Mouse (Mus musculus) kidney, postnatal 0 days (tissue): ENCODE results near the gene Peak1. TPM values are rescaled to one million over a fixed set of nuclear protein-coding genes. Genes with fewer than 3 reads are reported as not detected.
A peak's percentile ranks its signal among the peaks of the same experiment; 100 is the strongest.

Experiments
- ATAC-seq: fragments of 200-750 bp; cut with Nextera tagmentation; replicated peaks from 2 replicates; pipeline ENCODE4 v1.8.0; 2017; ENCODE audit warnings: low read depth, moderate number of reproducible peaks, moderate TSS enrichment, moderate library complexity; ENCODE audit not compliant: low FRiP score
- DNase-seq: peaks from one replicate; pipeline ENCODE4 v3.0.0-alpha.2; 2016; ENCODE audit warnings: low spot score
- H3K27ac ChIP-seq: fragments of 300-500 bp; sonication (generic); 2 replicates; pipeline ENCODE4 v1.5.1; 2014; ENCODE audit warnings: mild to moderate bottlenecking
- H3K27me3 ChIP-seq: fragments of 300-500 bp; sonication (generic); 2 replicates; pipeline ENCODE4 v1.6.1; 2014; ENCODE audit warnings: low read length, mixed read lengths; ENCODE audit not compliant: insufficient read depth
- H3K36me3 ChIP-seq: fragments of 300-500 bp; sonication (generic); 2 replicates; pipeline ENCODE4 v1.6.1; 2014; ENCODE audit warnings: low read length, mixed read lengths; ENCODE audit not compliant: insufficient read depth
- H3K4me1 ChIP-seq: fragments of 300-500 bp; sonication (generic); replicated peaks from 2 replicates; pipeline ENCODE4 v1.6.1; 2014; ENCODE audit warnings: antibody characterized with exemption, low read length, mixed read lengths; ENCODE audit not compliant: insufficient read depth
- H3K4me2 ChIP-seq: fragments of 300-500 bp; sonication (generic); 2 replicates; pipeline ENCODE4 v1.6.1; 2014; ENCODE audit warnings: mild to moderate bottlenecking, low read length, moderate library complexity, mixed read lengths
- H3K4me3 ChIP-seq: fragments of 300-500 bp; sonication (generic); replicated peaks from 2 replicates; pipeline ENCODE4 v1.5.1; 2014; ENCODE audit warnings: low read depth, low read length
- H3K9ac ChIP-seq: fragments of 300-500 bp; sonication (generic); 2 replicates; pipeline ENCODE4 v1.6.1; 2014; ENCODE audit warnings: low read depth, low read length
- H3K9me3 ChIP-seq: fragments of 300-500 bp; sonication (generic); replicated peaks from 2 replicates; pipeline ENCODE4 v1.6.1; 2016; ENCODE audit warnings: low read length, inconsistent platforms, mixed read lengths
- CTCF ChIP-seq: IDR thresholded peaks from 2 replicates; pipeline ENCODE4 v1.5.1; 2016; ENCODE audit warnings: antibody characterized with exemption, low read depth, mild to moderate bottlenecking, moderate library complexity
- WGBS: fragments of 180-500 bp; shearing (Covaris S2); extraction: QIAGEN DNeasy Blood & Tissue Kit; methylation state at CpG from one replicate; pipeline ENCODE4 v1.1.7; 2014; 5-methylcytosine and 5-hydroxymethylcytosine counted together
- polyA plus RNA-seq: library from polyadenylated mRNA; unstranded; fragments of >200 nt; fragmentation: Nextera tagmentation; extraction: Ambion mirVana; gene quantifications from 2 replicates; pipeline ENCODE4 v1.2.1, GENCODE M21; 2015

The Peak1 gene
- polyA plus RNA-seq, 1 experiment from 2014 or later = 12.2 TPM

DNA sequence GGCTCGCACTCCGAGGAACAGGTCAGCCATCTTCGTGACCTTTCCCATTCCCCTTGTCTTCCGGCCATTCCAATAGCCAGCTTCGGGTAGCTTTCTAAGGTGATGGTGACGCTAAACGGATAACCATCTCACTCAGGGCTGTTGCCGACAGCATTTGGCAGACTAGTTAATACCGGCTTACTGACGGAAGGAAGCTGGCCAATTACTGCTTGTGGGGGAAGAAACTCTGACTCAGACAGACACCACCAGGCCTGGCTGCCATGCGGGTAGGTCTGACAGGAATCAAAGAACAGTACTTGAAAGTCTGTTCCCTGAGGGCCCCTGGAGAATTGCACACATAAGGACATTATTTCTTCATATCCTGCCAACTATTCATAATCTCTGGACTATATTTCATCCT is 212.5 kb downstream of the Peak1 start:
- H3K36me3 ChIP-seq = 0 out of 2 replicates have a peak, but pooled peaks cover 9% of the 10 kb centered on the region
- no peak for TF ChIP-seq CTCF
- no peak overlapping the region for H3K4me2 ChIP-seq
- H3K27me3 ChIP-seq = no peaks in the 10 kb centered on the region
- DNase-seq = no peak
- H3K27ac ChIP-seq = no peak overlapping the region
- WGBS = 74% methylated on average over 11 of the region's 11 CpGs
- no peak overlapping the region for H3K4me3 ChIP-seq
- no peaks in the 10 kb centered on the region for H3K4me1 ChIP-seq
- no peak overlapping the region for H3K9ac ChIP-seq
- no peak for ATAC-seq
- no peaks in the 10 kb centered on the region for H3K9me3 ChIP-seq

DNA sequence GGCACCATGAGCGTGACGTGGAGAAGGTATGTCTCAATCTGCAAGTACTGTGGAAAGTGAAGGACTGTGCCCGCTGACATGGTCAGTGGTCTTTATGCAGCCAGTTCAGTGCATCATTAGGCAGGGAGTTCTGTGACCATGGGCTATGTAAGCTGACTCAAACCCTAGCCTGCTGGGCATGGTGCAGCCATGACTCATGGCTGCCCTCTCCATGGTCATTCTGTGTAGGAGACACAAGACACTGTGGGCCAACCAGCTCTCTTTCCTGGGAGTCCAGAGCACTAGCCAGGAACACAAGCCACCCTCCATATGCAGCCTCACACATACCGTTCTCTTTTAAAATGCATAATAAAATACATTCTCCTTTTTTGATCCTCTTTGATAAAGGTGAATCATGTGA is 213.6 kb downstream of the Peak1 start:
- Histone ChIP-seq H3K9ac (no peak overlapping the region), H3K27ac (no peak overlapping the region), H3K4me1 (no peaks in the 10 kb centered on the region), H3K27me3 (no peaks in the 10 kb centered on the region), H3K4me2 (no peak overlapping the region), H3K36me3 (0 out of 2 replicates have a peak, but pooled peaks cover 9% of the 10 kb centered on the region), H3K9me3 (no peaks in the 10 kb centered on the region), H3K4me3 (no peak overlapping the region)
- no peak for ATAC-seq
- 86% methylated on average over 4 of the region's 4 CpGs for WGBS
- DNase-seq = no peak
- no peak for TF ChIP-seq CTCF

DNA sequence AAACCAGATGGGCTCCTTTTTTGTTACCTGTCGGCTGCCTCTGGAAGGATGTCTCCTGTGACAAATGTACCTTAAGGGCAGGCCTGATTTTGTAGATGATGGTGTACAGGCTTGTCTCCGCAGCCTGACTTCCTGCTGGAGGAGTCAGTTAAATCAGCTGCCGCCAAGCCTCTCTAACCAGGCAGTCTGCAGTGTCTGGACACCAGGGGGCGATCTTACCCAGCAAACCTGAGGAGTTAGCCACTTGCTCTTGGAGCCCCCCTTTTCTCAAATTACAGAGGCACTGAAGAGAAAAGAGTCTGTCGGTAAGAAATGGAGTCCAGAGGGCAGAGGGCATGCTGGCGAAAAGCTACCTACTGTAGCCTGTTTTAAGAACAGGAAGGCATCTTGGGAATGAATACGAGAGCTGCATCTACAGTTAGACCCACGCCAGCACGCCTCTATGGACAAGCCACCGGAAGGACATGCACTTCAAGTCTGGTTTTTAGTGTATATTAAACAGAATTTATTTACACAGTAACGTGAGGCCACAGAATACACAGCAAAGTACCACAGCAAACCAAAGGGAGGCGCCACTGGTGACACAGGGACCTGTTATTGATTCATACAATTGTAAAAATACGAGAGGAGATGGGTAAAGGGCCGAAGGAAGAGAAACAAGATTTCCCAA is 217.1 kb downstream of the Peak1 start:
- Histone ChIP-seq H3K27ac (no peak overlapping the region), H3K4me1 (no peaks in the 10 kb centered on the region), H3K36me3 (0 out of 2 replicates have a peak, but pooled peaks cover 2% of the 10 kb centered on the region), H3K9ac (no peak overlapping the region), H3K4me3 (no peak overlapping the region), H3K9me3 (no peaks in the 10 kb centered on the region), H3K27me3 (no peaks in the 10 kb centered on the region; the same call in 1 of the 2 replicates), H3K4me2 (peak overlapping the region; percentile 35; the same call in 1 of the 2 replicates)
- DNase-seq (peak; percentile 95), ATAC-seq (peak; percentile 82)
- peak; percentile 92 for TF ChIP-seq CTCF
- WGBS = 21% methylated on average over 14 of the region's 14 CpGs

DNA sequence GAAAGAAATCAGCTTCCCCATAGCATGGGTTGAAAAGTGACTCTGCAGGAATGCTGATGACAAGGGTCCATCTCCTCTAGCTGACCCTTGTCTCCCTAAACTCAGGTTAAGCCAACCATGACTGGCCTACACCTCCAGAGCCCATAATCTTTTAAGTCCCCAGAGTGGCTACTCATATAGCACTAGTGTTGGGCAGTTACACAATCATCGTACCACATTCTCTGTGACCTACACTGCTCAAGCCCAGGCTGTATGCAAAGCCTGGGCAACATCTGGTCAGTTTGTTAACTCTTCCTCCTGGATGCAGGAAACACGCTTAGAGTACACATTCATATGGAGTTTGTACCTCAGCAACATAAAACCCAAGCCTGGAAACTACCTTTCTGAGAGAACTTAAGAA is 217.7 kb downstream of the Peak1 start:
- Histone ChIP-seq H3K27ac (no peak overlapping the region), H3K9me3 (no peaks in the 10 kb centered on the region), H3K4me3 (no peak overlapping the region), H3K4me1 (no peaks in the 10 kb centered on the region), H3K9ac (no peak overlapping the region), H3K4me2 (no peak overlapping the region), H3K36me3 (no peaks in the 10 kb centered on the region), H3K27me3 (no peaks in the 10 kb centered on the region; the same call in 1 of the 2 replicates)
- TF ChIP-seq CTCF = no peak
- ATAC-seq = 0 out of 2 replicates have a peak, but pooled peaks have one; percentile 31
- no peak for DNase-seq
- WGBS = 64% methylated on average over 2 of the region's 2 CpGs

DNA sequence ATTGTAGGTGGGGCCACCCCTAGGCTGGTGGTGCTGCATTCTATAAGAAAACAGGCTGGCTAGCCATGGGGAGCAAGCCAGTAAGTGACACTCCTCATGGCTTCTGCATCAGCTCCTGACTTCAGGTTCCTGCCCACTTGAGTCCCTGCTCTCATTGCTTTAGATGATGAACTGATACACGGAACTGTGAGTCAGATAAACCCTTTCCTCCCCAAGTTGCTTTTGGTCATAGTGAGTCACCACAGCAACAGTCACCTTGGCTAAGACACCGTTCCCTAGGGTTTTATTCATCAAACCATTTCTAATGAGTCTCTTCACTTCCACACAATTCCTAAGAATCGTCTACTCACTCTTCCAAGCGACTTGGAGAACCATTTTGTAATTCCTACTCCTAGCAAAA is 220.9 kb downstream of the Peak1 start:
- DNase-seq = no peak
- WGBS = 79% methylated on average over 4 of the region's 4 CpGs
- no peaks in the 10 kb centered on the region for H3K4me1 ChIP-seq

DNA sequence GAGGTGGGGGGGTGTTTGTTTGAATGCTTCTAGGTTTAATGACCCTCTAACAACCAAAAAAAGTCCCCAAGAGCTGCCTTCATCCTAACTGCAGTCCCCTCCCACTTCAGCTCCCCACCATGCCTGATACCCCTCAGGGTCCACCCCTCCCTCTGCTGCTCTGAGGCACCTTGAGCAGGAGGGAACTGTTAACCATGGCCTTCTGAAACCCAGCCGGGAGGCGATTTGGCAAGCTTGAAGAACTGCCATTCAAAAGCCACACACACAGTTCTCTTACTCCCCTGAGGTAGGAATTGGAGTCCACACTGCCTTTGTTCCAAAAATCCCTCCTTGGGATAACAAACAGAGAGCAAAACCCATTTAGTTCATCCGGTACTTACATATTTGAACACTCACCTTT is 222.7 kb downstream of the Peak1 start:
- H3K4me1 ChIP-seq = no peaks in the 10 kb centered on the region
- DNase-seq (peak; percentile 21), ATAC-seq (no peak)
- WGBS = 34% methylated on average over 3 of the region's 3 CpGs
- no peak for TF ChIP-seq CTCF
- H3K9me3 ChIP-seq = no peaks in the 10 kb centered on the region
- H3K27ac ChIP-seq = no peak overlapping the region
- no peak overlapping the region for H3K4me2 ChIP-seq
- no peak overlapping the region for H3K4me3 ChIP-seq
- no peaks in the 10 kb centered on the region; the same call in 1 of the 2 replicates for H3K27me3 ChIP-seq
- no peak overlapping the region for H3K9ac ChIP-seq
- H3K36me3 ChIP-seq = no peaks in the 10 kb centered on the region

More for the DNA sequence above, 220.9 kb downstream of the Peak1 start:
- Histone ChIP-seq H3K9ac (no peak overlapping the region), H3K4me2 (no peak overlapping the region), H3K27me3 (no peaks in the 10 kb centered on the region; the same call in 1 of the 2 replicates), H3K9me3 (no peaks in the 10 kb centered on the region), H3K4me3 (no peak overlapping the region), H3K27ac (no peak overlapping the region), H3K36me3 (no peaks in the 10 kb centered on the region)
- TF ChIP-seq CTCF = no peak
- no peak for ATAC-seq
